Mouse (Mus musculus) bone marrow macrophage, adult 2 months (primary cell): ENCODE measurements around the gene Sik3.

Source experiments
- CTCF ChIP-seq: IDR thresholded peaks from 2 replicates; pipeline ENCODE4 v1.5.1; 2012; ENCODE audit warnings: low read depth, mild to moderate bottlenecking, low read length, moderate library complexity
- POLR2A ChIP-seq: IDR thresholded peaks from 2 replicates; pipeline ENCODE4 v1.6.1; 2012; ENCODE audit warnings: mild to moderate bottlenecking, low read depth, low read length, borderline replicate concordance

GRCm38 (mm10) chr9:46158273-46158813, 145.7 kb downstream of the Sik3 start:
- TF ChIP-seq CTCF (no peak), POLR2A (no peak)
